ENCODE assay signal across 16 mouse cellular contexts in genomic region chr19:55787420-55787819, GRCm38 (mm10). TPM values are rescaled to one million over a fixed set of nuclear protein-coding genes. Genes with fewer than 3 reads are reported as not detected.
A peak's percentile ranks its signal among the peaks of the same experiment; 100 is the strongest.
DNase-seq lines count a peak whose midpoint lies in the region; ATAC-seq and TF ChIP-seq lines count a peak whose summit lies in the region.
"Had no signal": no experiment of that assay in that cellular context is flagged by ENCODE, and none has a peak within 500 bp of the region (broad histone marks: within the 10 kb centered on the region; RNA-seq: fewer than 3 reads in every experiment).

No protein-coding gene starts in this region.

- peaks cover 2% of the 10 kb centered on the region; the same call in 1 of the 2 replicates for H3K36me3 ChIP-seq in forebrain, embryonic 12.5 days (replicated peaks)
- H3K36me3 ChIP-seq in forebrain, embryonic 13.5 days (ENCODE audit: poor library complexity, severe bottlenecking), result no peaks in the 10 kb centered on the region

- no peak for ATAC-seq in forebrain, embryonic 12.5 days (ENCODE audit: low FRiP score)
- no peak for ATAC-seq in forebrain, embryonic 13.5 days
- ATAC-seq: hindbrain, embryonic 16.5 days had no signal

- peak; percentile 35 to 67 for DNase-seq in spleen, postnatal 4 days (ENCODE audit: low spot score in 2 of 2)
- DNase-seq in spleen, adult 18-20 months, result no peak
- DNase-seq in induced T-regulatory cell, adult 2 months (ENCODE audit: low read depth), result peak; percentile 18
- DNase-seq in yolk sac, embryonic 10.5 days (ENCODE audit: low spot score), result peak; percentile 36
- no peak for DNase-seq in lung, adult 18-20 months
- DNase-seq in layer of hippocampus, adult 2 months (ENCODE audit: low spot score in 2 of 2), result no peak
- DNase-seq: cerebellum, postnatal 25 days; heart, adult 2 months; kidney, postnatal 14 days; thymus, adult 18-20 months had no signal

- no peaks in the 10 kb centered on the region for H3K27me3 ChIP-seq in forebrain, embryonic 12.5 days
- no peaks in the 10 kb centered on the region for H3K27me3 ChIP-seq in forebrain, embryonic 13.5 days
- H3K27me3 ChIP-seq: limb, embryonic 15.5 days had no signal

- H3K4me1 ChIP-seq in forebrain, embryonic 12.5 days, result peaks cover 51% of the 10 kb centered on the region
- peaks cover 32% of the 10 kb centered on the region for H3K4me1 ChIP-seq in forebrain, embryonic 13.5 days

- 84% methylated on average over 13 of the region's 13 CpGs for WGBS in forebrain, embryonic 12.5 days
- 83% methylated on average over 13 of the region's 13 CpGs for WGBS in forebrain, embryonic 13.5 days

- 0 out of 2 replicates have a peak overlapping the region, but pooled peaks have one; percentile 10 for H3K27ac ChIP-seq in forebrain, embryonic 12.5 days
- H3K27ac ChIP-seq in forebrain, embryonic 13.5 days, result no peak overlapping the region
- no peak overlapping the region for H3K27ac ChIP-seq in layer of hippocampus, adult 2 months
- H3K27ac ChIP-seq: heart, adult 2 months; left cerebral cortex, adult 2 months; limb, embryonic 15.5 days had no signal

- no peak overlapping the region for H3K9ac ChIP-seq in forebrain, embryonic 12.5 days
- H3K9ac ChIP-seq in forebrain, embryonic 13.5 days, result no peak overlapping the region
- H3K9ac ChIP-seq: limb, embryonic 15.5 days had no signal

- H3K4me2 ChIP-seq in forebrain, embryonic 12.5 days, result no peak overlapping the region
- no peak overlapping the region for H3K4me2 ChIP-seq in forebrain, embryonic 13.5 days
- H3K4me2 ChIP-seq: limb, embryonic 15.5 days had no signal

- TF ChIP-seq CTCF in layer of hippocampus, adult 2 months (conservative IDR thresholded peaks at IDR 0.05), result no peak

- no peaks in the 10 kb centered on the region for H3K9me3 ChIP-seq in forebrain, embryonic 12.5 days
- no peaks in the 10 kb centered on the region for H3K9me3 ChIP-seq in forebrain, embryonic 13.5 days (replicated peaks)
- H3K9me3 ChIP-seq: limb, embryonic 15.5 days had no signal

- H3K4me3 ChIP-seq in forebrain, embryonic 12.5 days (replicated peaks), result no peak overlapping the region
- no peak overlapping the region for H3K4me3 ChIP-seq in forebrain, embryonic 13.5 days
- no peak overlapping the region for H3K4me3 ChIP-seq in layer of hippocampus, adult 2 months
- H3K4me3 ChIP-seq: heart, adult 2 months; left cerebral cortex, adult 2 months; limb, embryonic 15.5 days had no signal

RNA-seq across cellular contexts. Expression of gene Tcf7l2, which starts 45.8 kb away (rescaled TPM):
- 212 and 220 TPM in 2 replicates for polyA plus RNA-seq in forebrain, embryonic 12.5 days (2016; fragmentation: Nextera tagmentation; extraction: Ambion mirVana)
- 130 and 215 TPM in 2 replicates for polyA plus RNA-seq in forebrain, embryonic 13.5 days (2015; fragmentation: Nextera tagmentation; extraction: Ambion mirVana)
- total RNA-seq in layer of hippocampus, adult 2 months (2021), result 10 to 100 TPM in 1 of 2 experiments, 1 to 10 TPM in 1; 9.9 to 11.3 TPM
- total RNA-seq: CH12.LX had no signal

Comparison
In these comparisons a context has a peak if more than half of its experiments do, and no peak if none do; other contexts are left out.
1. DNase-seq: peak in spleen, postnatal 4 days (2 of 2), induced T-regulatory cell, adult 2 months (single experiment) and yolk sac, embryonic 10.5 days (single experiment); none in spleen, adult 18-20 months (0 of 2), lung, adult 18-20 months (0 of 2) and layer of hippocampus, adult 2 months (0 of 2).